Mouse (Mus musculus) kidney, postnatal 14 days (tissue): ENCODE measurements at regions not wholly inside any gene's neighbourhood (a gene's known extent, or its start where the extent isn't known, plus 50 kb on each side); places are given as distances from the start of the nearest gene placed in this dataset.
"Not testable (repeated sequence)": the region's sequence is repeated elsewhere in the genome, so short reads cannot be mapped to it uniquely, and the experiment has no call there.

Experiments used
- DNase-seq: peaks from one replicate; pipeline ENCODE4 v3.0.0; 2022; ENCODE audit warnings: mixed read lengths

- DNase-seq: no peak
Measured at GRCm38 (mm10) chr2:116444163-116444562, 378.5 kb upstream of the Meis2 start.

DNA sequence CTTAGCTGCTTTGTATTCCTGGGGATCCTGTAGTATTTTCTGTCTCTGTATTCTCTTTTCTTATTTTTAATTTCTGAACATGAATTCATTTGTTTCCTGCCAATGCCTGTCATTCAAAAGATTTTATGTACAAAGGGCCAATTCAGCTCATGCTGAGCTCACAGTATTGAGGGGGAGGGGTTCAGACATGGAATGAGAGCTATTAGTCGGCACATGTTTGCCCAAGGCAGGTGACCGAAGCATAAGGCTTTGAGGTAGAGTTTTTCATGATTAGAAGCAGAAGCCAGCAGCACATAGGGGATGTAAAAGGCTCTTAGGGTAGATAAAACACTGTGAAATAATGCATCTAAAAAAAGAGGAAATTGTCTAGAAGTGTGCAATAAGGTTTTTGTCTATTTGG is 374.6 kb upstream of the Meis2 start:
- no peak for DNase-seq

- DNase-seq: no peak
Measured at GRCm38 (mm10) chr2:116433481-116433880, 367.8 kb upstream of the Meis2 start.

- DNase-seq: no peak
Measured at GRCm38 (mm10) chr2:116424131-116424530, 358.5 kb upstream of the Meis2 start.

GRCm38 (mm10) chr2:116417428-116418195 is 352.0 kb upstream of the Meis2 start:
- peak; percentile 12 for DNase-seq

- no peak for DNase-seq
Measured at GRCm38 (mm10) chr2:116415742-116416141, 350.1 kb upstream of the Meis2 start.

DNA sequence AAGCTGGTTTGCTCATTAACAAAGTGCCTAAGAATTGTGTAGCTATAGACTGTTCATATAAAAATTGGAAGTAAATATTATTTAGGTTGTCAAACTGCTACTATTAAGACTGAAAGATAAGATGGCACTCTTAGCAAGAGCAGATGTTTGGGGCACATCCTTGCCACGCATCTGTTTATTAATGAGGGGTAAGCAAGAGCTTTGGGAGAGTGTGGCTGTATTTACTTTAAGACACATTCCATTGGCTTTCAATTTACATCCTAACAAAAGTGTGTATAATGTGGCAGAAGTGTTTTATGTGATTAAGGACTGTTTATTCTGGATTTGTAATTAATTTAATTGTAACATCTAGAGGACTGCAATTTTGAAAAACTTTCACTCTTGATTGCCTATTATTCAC is 336.5 kb upstream of the Meis2 start:
- DNase-seq: no peak

DNA sequence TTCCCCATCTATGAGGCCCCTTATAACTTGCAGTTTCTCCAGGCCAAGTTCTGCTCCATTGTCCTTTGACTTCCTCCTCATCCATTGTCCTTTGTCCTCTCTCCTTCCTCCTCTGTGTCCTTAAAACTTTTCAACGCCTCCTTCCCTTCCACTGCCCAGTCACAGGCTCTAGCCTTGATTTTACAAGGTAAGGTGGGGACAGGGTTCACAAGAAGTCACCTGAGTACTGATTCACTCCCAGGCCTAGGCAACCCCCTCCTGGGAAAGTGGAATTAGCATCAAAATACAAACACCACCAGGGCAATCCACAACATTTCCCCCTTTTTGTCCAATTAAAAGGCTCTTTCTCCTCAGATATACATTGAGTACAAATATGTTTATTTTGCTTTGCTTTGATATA is 334.3 kb upstream of the Meis2 start:
- DNase-seq: no peak

GRCm38 (mm10) chr2:116368811-116369210 is 303.2 kb upstream of the Meis2 start:
- no peak for DNase-seq

DNA sequence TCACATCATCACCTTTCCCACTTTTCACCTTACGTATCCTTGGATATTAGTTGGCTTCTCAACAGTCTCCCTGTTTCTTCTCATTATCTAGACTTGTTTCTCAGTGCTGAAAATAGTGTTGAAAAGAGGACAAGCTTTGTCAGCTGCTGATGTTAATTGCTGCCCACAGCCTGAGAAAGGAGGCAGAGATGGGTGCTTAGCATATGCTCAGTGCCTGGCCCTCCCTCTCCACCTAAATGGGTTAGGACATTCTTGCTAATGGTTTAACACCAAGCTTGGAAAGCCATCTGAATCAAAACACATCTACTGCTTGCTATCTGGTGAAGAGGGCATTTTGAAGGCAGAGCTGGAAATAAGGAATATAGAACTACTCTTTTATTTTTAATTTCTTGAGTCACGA is 298.5 kb upstream of the Meis2 start:
- no peak for DNase-seq

DNA sequence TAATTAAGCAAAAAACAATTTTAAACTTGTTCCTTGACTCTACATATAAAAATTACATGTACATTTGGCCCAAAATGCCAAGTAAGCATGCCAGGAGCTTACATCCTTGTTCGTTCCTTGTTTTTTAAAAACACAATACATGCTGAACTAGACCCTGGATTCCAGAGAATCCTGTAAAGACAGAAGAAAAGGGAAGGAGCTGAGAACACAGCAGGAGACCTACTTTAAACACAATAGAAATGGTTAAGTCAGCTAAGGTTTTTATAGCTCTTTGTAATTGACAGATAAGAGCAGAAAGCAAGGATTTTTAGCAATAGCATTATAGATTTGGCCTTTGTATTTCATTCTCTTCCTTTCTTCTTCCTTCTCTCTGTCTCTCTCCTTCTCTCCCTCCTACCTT is 292.5 kb upstream of the Meis2 start:
- no peak for DNase-seq

DNA sequence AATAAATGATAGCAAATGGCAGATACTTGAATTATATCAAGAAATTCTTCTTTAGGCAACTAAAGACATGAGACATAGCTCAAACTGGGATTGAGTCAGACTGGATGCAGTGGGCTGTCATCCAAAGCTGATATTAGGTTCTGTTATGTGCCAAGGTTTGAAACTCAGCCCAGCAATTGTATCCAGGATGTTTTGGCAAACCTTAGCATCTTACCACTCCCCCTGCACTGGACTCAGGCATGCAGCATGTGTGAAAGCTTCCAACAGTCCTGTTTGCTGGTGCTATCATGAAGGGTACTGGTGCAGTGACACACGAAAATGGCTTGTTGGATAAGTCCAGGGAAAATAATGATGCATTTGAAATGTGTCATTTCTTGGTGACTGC is 282.9 kb upstream of the Meis2 start:
- DNase-seq: no peak

GRCm38 (mm10) chr2:116347827-116348529 is 282.3 kb upstream of the Meis2 start:
- no peak for DNase-seq

DNA sequence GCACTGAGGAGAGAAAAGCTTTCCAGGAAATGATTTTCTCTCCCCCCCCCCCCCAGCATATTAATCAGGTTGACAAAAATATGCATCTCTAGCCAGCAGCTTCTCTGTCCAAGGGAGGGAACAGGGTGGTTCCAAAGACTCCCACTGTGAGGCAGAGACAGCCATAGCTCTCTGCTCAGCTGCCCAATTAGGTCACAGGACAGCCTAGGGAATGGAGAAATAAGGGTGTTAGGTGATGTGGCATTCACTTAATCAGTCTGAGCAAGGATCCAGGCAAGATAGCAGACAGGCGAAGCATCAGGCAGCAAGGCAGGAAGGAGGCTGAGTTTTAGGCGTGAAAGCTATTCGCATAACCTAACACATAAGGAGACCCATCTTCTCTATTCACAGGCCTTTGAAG is 266.2 kb upstream of the Meis2 start:
- no peak for DNase-seq

- no peak for DNase-seq
Measured at GRCm38 (mm10) chr2:116322039-116322770, 256.6 kb upstream of the Meis2 start.

- no peak for DNase-seq
Measured at GRCm38 (mm10) chr2:116299551-116299950, 233.9 kb upstream of the Meis2 start.

DNA sequence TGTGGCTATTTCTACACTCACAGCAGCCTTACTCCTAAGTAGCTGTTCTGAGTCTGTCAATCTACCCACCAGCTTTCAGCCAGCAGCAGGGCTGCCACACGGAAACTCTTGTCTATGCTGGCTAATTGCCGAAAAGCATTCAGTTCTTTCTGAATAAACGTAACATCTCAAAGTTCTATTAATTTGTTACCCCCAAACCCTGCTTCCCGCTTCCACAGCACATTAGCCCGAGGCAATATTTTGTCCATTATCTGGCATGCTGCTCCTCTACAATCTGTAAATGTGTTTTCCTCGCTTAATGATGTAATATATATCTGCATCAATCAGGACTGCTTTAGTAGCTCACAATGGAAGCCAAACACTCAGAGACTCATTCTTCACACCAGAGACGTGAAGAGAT is 224.2 kb upstream of the Meis2 start:
- DNase-seq: no peak

DNA sequence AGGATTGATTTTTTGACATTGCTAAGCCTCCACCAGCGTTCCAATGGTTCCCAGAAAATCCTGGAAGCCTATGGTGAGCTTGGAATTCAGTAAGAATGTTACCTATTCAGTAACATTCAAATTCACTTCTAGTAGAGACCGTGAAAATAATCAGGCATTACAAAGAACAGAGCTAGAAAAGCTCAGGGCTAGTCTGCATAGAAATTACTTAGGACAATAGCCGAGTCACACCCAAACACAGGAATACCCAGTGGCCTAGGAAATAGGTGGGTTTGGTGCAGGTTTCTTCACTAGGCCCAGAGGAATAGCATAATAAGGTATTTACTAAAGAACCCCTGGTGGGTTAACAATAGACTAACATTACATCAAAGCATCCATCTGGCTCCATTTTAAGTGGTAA is 177.6 kb upstream of the Meis2 start:
- DNase-seq: not testable (repeated sequence)

DNA sequence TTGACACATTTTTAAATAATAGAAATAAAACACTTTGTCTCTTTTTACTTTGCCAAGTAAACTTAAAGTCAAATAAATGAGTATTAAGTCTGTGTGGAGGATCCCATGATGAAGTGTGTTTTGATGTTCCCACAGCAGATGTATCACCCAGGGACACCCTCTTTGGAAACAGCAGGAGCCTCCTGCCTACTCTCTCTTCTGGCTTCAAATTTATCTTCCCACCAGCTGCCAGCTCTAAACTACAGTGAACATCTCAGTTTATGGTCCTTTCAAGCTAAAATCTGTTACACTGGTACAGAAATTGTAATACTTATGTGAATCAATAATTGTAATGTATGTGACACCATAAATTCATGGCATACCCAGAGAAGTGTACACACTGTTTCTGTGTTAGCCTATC is 171.1 kb upstream of the Meis2 start:
- DNase-seq: no peak

DNA sequence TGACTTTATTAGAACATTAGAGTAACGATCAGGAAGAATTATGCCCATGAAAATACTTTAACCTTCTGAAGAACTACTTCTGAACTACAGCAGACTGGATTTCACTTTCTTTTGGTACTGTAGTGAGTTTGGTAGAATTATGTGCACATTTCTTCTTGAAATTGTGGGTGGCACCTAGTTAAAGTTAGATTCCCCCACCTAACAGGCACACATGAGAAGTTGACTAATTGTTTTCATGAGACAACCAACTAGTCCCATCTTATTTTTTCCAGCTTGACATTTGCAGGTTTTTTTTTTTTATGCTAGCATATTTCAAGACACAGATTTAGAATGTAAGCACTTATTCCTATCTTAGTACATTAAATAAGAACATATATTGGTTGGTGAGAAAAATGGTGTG is 167.2 kb upstream of the Meis2 start:
- no peak for DNase-seq

DNA sequence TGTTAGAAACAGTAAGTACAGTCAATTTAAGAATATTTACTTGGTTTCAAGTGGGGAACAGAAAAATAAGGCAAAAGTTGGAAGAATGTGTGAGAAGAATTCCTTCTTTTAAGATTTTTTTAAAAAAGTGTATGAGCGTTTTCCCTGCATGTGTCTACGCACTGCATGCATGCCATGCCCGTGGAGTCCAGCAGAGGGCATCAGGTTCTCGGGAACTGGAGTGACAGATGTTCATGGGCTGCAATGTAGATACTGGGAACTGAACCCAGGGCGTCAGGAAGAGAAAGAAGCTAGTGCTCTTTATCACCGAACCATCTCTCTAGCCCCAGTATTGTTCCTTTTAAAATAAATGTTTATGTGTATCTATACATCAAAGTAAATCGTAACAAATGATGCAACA is 150.8 kb upstream of the Meis2 start:
- peak; percentile 7 for DNase-seq

DNA sequence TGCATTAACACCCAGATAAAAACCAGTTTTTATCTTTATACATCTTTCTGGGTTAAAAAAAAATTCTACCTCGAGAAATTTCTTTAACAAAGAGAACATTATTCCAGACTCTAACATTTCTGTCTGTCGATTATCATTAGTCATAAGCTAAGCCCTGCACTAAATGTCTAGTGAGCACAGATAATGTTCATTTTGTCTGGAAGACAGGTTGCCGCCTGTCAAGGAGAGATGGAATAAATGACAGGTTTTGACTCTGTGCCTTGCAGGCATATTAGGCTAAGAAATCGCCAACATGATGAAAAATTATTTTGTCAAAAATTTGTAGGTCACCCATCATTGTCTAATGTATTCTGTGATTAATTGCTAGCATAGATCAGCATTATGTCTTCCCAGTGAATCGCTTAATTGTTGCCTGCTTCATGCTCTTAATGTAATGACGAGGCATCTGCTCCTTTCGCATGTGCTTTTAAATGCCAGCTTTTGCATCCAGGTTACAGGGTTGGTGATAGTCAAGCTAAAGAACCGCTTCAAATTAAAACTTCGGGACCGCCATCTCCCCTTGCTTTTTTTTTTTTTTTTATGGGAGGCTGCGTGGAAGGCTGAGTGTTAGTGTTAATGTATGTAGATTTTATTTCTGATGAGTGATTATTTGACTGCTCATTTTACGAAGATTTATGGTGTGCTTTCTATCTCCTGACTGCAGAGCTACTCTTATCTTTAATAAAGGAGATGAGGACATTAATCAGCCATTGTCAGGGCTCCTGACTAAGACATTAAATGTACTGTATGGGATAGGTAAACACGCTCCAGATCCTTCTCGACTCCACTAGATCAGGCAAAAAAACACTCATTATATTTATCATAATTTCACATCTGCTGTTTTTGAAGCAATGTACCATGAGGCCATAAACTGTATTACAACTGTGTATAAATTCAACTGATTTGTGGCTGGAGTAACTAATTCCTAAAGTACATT is 135.9 kb upstream of the Meis2 start:
- DNase-seq: no peak

DNA sequence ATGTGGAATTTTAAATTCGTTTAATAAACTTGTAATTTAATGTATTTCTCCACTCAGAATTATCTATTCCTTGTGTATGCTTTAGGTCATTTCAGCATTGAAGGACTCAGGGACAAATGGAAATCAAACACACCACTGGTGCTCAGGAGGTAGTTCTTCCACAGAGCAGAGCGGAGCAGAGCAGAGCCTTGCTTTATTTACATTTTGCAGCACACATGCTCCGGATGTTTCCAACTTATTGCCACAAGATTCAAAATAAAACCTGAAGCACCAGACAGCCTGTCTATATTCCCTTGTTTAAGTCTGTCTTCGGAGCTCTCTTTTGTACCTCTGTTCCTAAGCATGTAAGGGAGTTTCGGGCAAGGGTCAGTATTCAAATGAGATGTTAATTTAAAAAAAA is 135.2 kb upstream of the Meis2 start:
- no peak for DNase-seq
